Mouse (Mus musculus) splenic B cell, adult 2 months (primary cell): ENCODE data around the gene Atg7.

Experiments
- DNase-seq: peaks from one replicate; pipeline ENCODE4 v3.0.0-alpha.2; 2011; ENCODE audit warnings: low read depth, low spot score
- H3K27me3 ChIP-seq: 2 replicates; pipeline ENCODE4 v1.6.1; 2012; ENCODE audit warnings: mild to moderate bottlenecking, low read length, moderate library complexity, mixed read lengths; ENCODE audit not compliant: control insufficient read depth, poor library complexity, insufficient read depth, severe bottlenecking
- H3K36me3 ChIP-seq: 2 replicates; pipeline ENCODE4 v1.6.1; 2012; ENCODE audit warnings: mild to moderate bottlenecking, low read length, moderate library complexity, mixed read lengths; ENCODE audit not compliant: control insufficient read depth, poor library complexity, insufficient read depth, severe bottlenecking

The Atg7 gene

DNA sequence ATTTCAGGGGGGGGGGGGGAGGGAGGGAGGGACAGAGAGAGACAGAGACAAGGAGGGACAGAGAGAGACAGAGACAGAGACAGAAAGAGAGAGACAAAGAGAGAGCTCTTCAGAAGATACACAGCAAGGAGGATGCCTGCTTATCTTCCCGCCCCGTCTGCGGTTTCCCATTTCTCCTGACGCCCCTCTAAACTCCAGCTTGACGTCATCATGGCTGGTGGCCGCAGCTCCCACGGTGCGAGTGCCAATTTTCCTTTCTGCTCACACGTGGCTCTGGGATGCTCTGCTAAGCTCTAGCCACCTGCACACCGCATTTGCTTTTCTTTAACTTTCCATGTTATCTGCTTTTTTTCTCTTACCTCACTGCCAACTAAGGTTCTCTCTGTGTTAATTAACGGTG is 175.1 kb downstream of the Atg7 start:
- DNase-seq: no peak
- Histone ChIP-seq H3K27me3 (no peaks in the 10 kb centered on the region), H3K36me3 (no peaks in the 10 kb centered on the region)

DNA sequence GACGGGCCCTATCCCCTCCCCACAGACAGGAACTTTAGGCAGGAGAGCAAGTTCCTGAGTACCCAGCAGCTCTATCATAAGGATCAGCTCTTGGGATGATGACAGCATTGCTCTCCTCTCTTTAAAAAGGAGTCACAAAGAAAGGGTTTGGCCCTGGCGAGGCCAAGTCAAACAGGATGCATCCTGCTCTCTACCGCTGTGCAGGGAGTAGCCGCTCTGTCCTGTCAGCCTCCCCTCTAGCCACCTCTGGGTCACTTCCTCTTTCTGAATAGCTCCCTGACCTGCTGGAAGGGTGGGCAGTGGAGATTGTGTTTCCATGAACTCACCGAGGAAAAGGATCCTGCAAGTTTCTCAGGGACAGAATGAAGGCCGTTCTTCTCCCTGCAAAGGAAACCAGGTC is 175.6 kb downstream of the Atg7 start:
- DNase-seq: no peak
- Histone ChIP-seq H3K36me3 (no peaks in the 10 kb centered on the region), H3K27me3 (no peaks in the 10 kb centered on the region)

DNA sequence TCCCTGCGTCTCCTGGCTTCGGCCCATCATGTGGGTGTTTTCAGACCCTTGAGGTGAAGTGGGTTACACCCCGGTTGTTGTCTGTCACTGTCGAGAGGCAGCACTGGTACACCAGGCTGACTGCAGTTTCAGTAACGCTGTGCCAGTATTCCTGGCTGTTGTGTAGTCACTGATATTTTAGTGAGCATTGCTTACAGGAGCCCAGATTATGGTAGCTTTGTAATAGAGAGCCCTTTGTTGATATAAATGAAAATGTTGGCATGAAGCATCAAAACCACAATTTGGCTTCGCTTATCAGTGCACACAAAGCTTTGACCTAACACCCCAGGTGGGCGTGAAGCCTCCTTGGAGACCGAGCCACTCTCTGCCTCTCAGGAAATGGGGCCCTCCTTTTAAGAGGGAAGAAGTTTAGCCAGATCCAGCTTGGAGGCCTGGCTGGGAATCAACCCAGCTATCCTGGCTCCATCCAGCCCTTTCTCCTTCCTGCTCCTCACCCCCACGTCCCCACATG is 177.1 kb downstream of the Atg7 start:
- no peaks in the 10 kb centered on the region for H3K27me3 ChIP-seq
- DNase-seq: no peak
- no peaks in the 10 kb centered on the region for H3K36me3 ChIP-seq

DNA sequence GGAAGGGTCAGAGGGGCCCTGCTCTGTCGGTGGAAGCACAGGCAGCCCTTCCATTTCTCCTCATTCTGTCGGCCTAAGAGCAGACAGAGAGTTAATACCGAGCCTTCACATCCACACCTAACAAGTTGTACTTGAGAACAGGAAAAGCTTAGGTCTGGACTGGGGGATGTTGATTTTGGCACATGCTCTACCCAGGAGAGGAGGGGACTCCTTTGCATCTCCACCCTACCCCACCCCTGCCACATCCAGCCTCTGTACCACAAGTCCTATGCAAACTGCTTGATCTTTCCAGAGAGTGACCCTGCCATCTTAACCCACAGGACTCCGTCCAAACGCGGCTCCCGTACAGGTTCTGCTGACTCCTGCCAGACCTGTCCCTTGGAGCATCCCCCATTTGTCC is 178.7 kb downstream of the Atg7 start:
- DNase-seq: no peak
- H3K27me3 ChIP-seq: no peaks in the 10 kb centered on the region
- no peaks in the 10 kb centered on the region for H3K36me3 ChIP-seq

DNA sequence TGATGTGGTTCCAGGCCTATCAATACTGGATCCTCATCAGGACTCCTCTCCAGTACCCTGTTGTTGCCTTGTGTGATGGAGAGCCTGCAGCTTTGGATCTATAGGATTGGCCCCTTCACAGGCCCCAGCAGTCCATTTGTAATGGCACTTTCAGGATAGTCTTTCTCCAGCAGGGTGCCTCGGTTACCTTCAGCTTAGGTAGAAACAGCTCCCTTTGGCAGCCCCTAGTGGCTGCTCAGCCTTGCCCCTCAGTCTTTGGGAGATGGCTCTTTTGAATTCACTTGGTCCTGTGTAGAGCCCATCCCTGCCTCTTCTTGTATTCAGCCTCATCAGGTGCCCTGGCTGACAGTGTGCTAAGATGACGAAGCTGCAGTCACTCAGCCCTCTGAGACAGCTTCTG is 184.0 kb downstream of the Atg7 start:
- H3K36me3 ChIP-seq: no peaks in the 10 kb centered on the region
- DNase-seq: no peak

DNA sequence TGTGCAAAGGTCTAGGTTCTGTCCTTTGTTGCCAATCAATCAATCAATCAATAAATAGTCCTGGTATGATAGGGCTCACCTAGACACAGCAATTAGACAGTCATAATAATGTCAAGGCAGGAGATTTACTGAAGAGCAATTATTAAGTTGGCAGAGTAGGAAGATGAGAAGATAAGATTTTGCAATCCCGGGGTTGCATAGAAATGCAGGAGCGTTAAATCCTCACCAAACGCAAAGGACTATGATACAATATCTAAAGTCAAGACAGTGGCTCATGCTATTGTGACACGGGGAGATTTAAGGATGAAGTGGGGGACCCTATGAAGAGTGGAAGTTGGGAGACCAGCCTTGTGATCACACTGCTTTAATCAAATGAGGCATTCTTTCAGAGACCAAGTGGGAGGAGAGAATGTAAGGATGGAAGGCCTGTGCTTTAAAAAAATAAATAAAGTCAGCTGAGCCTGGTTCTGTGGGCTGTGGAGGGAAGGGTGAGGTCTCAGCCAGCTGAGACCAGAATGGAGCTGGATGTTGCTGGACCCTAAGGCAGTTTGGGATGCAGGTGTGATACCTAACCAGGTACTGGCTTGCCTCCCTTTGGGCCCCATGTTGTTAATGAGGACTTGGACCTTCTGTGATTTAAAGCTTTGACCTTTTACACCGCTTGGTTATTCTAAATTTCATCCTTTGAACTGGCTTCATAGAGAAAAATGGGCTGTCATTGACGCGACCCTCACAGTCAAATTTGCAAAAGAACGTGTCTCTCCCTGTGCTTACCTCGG is 187.0 kb downstream of the Atg7 start:
- DNase-seq: no peak
- Histone ChIP-seq H3K27me3 (no peaks in the 10 kb centered on the region), H3K36me3 (no peaks in the 10 kb centered on the region)

More for the DNA sequence above, 184.0 kb downstream of the Atg7 start:
- no peaks in the 10 kb centered on the region for H3K27me3 ChIP-seq

DNA sequence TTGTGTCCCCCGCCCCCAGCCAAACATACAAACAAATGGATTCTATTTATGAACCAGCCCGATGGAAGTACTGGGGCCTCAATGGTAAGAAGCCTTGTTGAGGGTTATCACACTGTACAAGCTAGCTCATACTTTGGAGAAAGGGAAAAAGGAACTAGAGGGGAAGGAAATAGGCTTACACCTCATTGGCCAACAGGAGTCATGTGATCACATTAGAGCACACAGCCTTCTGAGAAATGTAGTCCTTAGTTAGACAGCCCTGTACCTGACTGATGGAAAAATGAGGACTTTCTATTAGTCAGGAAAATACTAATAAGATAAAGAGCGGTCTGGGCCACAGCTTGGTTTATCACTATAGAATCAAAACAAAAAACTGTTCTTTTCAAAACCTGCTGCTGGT is 188.9 kb downstream of the Atg7 start:
- Histone ChIP-seq H3K36me3 (no peaks in the 10 kb centered on the region), H3K27me3 (no peaks in the 10 kb centered on the region)
- peak; percentile 44 for DNase-seq

DNA sequence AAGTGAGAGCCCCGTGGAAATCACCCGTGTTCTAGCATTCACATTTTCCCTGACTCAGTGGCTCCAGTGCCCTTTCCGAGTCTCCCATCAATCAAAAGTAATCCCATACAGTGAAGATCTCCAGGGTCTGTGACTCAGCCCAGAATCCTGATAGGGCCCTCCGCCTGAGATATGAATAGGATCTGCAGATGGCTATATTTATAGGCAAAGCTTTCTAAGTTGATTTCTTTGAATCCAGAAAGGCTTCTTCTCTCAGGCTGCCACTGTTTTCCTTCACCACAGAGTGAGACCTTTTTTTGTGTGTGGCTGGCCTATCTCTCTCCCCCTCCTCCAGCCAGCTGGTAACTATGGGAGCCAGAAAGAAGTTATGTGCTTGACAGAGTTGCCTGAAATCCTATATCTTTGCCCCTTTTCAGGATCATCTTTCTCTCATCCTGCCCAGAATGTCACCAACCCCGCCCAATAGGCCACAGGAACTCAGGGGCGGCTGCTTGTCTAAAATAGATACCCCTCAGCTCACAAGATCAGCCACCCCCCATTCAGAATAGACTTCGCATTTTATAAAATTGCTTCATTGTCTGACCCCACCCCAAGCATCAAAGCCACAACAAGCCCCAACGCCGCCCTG is 190.3 kb downstream of the Atg7 start:
- H3K27me3 ChIP-seq: no peaks in the 10 kb centered on the region
- DNase-seq: no peak
- H3K36me3 ChIP-seq: no peaks in the 10 kb centered on the region

DNA sequence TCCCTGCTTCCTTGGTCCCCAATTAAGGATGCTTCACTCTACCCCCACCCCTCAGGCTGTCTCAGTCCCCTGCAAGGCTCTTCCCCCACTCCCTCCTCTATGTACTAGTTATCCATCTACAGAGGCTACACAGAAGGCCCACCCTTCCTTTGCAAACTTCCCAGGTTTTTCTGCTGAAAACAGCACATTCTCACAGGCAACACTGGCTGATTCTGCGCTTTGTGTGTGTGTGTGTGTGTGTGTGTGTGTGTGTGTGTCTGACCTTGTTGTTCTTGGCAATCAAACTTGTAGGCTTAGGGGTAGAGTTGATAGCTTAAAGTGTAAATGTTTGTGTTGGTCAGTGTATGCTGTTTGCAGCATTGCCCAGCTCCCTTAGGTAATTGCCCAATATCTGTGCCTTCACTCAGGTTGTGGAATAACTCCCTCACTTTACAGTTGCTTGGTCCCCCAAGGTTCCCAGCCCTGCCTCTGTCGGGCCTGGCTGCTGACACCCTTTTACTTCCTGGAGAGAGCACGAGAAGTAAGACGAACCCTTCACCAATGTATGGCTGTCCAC is 191.0 kb downstream of the Atg7 start:
- DNase-seq: no peak
- Histone ChIP-seq H3K36me3 (no peaks in the 10 kb centered on the region), H3K27me3 (no peaks in the 10 kb centered on the region)

DNA sequence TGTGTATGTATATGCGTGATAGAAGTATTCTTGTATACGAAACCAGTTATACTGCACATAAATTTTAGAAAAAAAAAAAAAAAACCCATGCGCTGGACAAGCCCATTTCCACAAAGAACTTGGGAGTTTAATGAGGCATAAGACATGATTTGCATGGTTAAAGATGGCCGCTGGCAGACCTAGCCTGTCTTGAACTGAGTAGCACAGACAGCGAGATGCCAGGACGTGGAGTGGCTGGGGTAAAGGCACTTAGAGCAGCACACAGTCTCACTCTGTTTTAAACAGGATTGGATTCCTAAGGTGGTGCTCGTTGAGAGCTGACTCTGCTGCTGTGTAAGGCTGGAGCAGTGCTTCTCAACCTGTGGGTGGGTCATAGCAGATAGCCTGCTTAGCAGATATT is 192.4 kb downstream of the Atg7 start:
- Histone ChIP-seq H3K27me3 (no peaks in the 10 kb centered on the region), H3K36me3 (no peaks in the 10 kb centered on the region; the same call in 1 of the 2 replicates)
- no peak for DNase-seq

DNA sequence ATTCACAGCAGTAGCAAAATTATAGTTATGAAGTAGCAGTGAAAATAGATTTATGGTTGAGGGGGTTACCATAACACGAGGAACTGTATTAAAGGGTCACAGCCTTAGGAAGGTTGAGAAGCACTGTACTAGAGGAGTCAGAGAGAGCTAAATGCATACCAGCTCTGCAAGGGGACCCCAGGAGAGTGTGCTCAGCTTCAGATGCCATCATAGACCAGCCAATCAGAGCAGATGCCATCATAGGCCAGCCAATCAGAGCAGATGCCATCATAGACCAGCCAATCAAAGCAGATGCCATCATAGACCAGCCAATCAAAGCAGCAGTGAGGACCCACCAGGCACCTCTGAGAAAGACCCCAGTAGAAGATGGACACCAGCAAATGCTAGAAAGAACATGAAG is 192.9 kb downstream of the Atg7 start:
- Histone ChIP-seq H3K36me3 (no peaks in the 10 kb centered on the region; the same call in 1 of the 2 replicates), H3K27me3 (no peaks in the 10 kb centered on the region)
- DNase-seq: no peak

DNA sequence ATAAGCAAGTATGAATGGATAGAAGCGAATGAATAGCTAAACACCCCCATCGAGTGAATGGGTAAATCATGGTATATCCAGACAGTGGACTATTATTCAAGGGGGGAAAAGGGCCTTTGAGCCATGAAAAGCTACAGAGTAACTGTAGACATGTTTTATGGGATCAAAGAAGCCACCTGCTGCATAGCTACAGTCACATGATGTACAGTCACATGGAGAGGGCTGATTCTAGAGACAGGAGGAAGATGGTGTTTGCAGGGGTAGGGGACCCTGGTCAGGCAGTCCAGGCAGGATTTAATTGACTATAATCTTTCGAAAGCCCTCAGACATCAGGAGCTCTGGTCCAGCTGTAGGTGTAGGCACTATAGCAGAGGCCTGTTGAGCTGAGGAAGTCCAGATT is 193.5 kb downstream of the Atg7 start:
- Histone ChIP-seq H3K27me3 (no peaks in the 10 kb centered on the region), H3K36me3 (no peaks in the 10 kb centered on the region; the same call in 1 of the 2 replicates)
- DNase-seq: no peak

DNA sequence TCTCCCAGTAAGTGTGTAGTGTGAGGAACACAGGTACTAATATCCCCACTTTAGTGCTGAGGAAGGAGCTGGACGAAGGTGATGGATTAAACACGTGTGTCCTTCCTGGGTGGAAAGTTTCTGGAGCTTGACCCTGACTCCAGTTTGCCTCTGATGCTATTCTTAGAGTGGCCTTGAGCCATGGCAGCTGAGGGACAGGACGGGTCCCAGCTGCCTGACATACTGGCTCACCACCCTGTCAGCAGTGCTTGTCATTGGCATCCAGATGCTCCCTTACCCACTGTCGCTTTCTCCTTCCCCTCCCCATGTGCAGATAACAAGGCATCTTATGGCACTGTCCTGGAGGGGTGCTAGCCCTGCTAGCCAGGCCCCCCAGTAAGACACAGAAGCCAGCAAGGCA is 196.0 kb downstream of the Atg7 start:
- no peak for DNase-seq
- Histone ChIP-seq H3K27me3 (no peaks in the 10 kb centered on the region), H3K36me3 (no peaks in the 10 kb centered on the region; the same call in 1 of the 2 replicates)

DNA sequence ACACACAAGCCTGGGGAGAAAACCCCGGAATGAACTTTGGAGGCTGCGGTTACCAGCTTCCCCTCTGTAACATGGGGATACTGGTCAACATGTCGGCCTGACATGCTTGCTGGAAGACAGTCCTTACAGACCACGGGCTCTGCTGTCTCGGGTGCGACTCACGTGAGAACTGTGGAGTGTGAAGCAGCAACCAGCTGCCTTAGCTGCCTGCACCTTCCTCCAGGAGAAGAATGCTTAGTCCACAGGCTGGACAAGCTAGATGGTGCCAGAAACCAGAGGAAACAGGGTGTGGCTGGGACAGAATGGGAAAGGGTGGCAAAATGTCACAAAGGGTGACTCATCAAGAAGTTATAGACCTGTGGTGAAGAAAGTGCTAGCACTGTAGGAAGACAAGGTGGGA is 197.1 kb downstream of the Atg7 start:
- no peak for DNase-seq

DNA sequence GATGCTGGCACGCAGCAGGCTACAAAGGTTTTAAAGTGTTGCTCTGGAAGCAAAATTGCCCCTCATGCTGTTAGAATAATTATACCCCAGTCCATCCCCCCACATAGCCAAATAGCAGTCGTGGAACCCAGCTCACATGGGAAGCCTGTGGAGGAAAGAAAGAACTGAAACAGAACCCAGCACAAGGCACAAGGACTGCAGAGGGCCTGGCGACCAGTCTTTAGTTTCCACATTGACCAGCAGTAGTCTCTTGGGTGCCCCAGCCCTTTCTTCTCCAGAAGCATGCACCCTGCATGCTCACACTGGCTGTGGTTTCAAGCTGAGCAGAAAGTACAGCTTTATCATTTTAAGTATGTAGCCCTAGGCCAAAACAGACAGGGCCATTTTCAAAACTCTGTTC is 199.2 kb downstream of the Atg7 start:
- DNase-seq: no peak
- Histone ChIP-seq H3K36me3 (no peaks in the 10 kb centered on the region; the same call in 1 of the 2 replicates), H3K27me3 (no peaks in the 10 kb centered on the region)

More for the DNA sequence above, 197.1 kb downstream of the Atg7 start:
- H3K27me3 ChIP-seq: no peaks in the 10 kb centered on the region
- H3K36me3 ChIP-seq: no peaks in the 10 kb centered on the region; the same call in 1 of the 2 replicates
